Mouse (Mus musculus): ENCODE data around the gene Gm5799.
"Not testable (repeated sequence)": the region's sequence is repeated elsewhere in the genome, so short reads cannot be mapped to it uniquely, and the experiment has no call there.

Gene Gm5799

GRCm38 (mm10) chr14:43543276-43543675, at the start of gene Gm5799:
TSS of gene Gm5799 (plus strand) at chr14:43543576.
- DNase-seq (ENCODE audit: low spot score in 2 of 2): not testable (repeated sequence)

- DNase-seq (ENCODE audit: low spot score in 2 of 2): peak in 1 of 2 experiments; percentile 62
Measured at GRCm38 (mm10) chr14:43531052-43532010, 12.0 kb upstream of the Gm5799 start.

DNA sequence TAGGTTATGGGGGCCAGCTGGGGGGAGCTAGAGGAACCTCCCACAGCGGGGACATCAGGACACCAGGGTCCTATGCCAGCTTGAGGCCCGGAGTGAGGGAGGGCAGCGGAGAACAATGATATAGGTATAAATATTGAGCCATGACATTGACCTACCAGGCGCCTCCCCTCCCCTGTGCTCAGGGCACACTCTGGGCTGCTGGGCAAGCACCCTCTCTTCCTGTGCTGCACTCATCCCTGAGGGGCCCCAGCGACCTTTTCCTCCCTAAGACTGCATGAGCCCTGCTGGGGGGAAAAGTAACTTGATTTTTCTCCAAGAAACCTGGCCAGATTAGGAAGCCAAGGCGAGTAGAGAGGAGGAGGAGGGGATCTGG, 11.4 kb upstream of the Gm5799 start:
- not testable (repeated sequence) for DNase-seq (ENCODE audit: low spot score in 2 of 2)

DNA sequence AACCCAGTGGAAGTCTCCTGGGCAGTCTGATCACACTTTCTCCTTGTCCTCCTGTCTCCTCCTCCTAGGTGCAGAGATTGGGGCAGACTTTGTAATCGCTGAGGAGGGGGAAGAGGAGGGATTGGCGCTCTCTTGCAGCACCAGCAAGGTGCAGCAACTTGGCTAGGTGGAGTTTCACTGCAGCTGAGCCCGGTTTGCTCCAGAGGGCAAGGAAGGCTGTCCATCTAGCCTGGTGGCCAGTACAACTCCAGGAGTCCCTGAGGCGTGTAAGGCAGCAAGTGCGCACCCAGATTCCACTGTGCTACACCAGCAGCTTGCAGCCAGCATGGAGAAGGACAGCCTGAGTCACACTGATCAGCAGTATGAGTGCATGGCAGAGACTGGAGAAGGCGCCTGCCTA, 11.0 kb upstream of the Gm5799 start:
- peak; percentile 19 to 72 for DNase-seq (ENCODE audit: low spot score in 2 of 2)

- peak in 1 of 2 experiments; percentile 69 for DNase-seq (ENCODE audit: low spot score in 2 of 2)
Measured at GRCm38 (mm10) chr14:43538144-43538543, 5.2 kb upstream of the Gm5799 start.

DNA sequence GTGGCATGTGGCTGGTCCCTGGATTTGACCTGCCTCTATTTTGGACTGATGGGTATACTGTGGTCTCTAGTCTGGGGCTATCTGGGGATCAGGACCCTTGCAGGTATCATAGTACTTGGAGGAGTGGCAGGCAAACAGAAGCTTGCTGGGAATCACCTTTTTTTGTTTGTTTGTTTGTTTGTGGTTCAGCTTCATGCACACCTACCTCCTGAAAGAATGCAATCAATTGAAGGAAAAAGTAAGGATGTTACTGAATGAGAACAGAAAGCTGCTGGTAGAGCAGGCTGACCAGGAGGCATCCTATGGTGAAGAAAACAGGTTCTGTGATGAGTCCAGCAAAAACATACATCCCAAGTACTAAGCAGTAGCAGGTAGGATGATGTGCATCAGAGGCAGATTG, 2.9 kb downstream of the Gm5799 start:
- not testable (repeated sequence) for DNase-seq (ENCODE audit: low spot score in 2 of 2)

DNA sequence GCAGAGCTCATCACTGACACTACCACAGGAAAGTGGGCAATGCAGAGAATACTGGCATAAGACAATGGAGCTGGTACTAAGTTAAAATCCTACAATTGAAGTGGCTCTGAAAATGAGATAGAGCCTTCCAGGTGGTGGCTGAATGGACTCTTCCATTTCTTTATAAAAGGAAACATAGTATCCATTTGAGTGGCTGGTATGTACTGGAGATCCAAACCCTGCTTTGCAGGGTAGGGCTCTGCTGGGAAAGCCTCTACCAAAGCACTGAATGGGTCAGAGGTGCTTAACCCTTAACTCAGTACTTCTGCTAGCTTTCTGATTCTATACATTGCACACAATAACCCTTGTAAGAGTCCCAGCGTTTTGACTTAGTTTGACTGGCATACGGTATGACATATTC, 8.9 kb downstream of the Gm5799 start:
- not testable (repeated sequence) for DNase-seq (ENCODE audit: low spot score in 2 of 2)

- DNase-seq (ENCODE audit: low spot score in 2 of 2): peak; percentile 15 to 61
Measured at GRCm38 (mm10) chr14:43577969-43578368, 34.6 kb downstream of the Gm5799 start.

DNA sequence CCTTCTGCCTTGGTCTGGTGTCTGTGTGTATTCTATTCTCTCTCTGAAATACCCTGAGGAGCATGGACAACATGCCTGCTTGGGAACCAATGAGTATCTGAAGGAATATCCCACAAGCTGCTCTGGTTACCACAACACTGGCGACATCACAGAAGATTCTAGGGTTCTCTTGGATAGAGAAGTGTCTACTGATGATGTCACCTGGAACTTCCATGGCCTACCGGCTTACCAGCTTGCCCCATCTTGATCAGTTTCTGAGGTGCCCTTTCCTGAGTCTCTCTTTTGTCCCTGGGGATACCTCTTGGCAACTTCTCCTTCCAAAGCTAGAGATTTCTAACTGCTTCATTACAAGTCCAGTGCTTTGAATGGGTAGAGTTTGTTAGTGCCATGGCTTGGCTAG, 35.7 kb downstream of the Gm5799 start, which contains the start of gene Gm17654:
TSS of gene Gm17654 (minus strand) at position 101 of the 400 bp plus-strand sequence.
- DNase-seq (ENCODE audit: low spot score in 2 of 2): not testable (repeated sequence)
